Mouse (Mus musculus) kidney, adult 9 months (tissue): ENCODE measurements around the gene Ncor2.

Experiments
- DNase-seq: peaks from one replicate; pipeline ENCODE4 v3.0.0; 2022

The Ncor2 gene

DNA sequence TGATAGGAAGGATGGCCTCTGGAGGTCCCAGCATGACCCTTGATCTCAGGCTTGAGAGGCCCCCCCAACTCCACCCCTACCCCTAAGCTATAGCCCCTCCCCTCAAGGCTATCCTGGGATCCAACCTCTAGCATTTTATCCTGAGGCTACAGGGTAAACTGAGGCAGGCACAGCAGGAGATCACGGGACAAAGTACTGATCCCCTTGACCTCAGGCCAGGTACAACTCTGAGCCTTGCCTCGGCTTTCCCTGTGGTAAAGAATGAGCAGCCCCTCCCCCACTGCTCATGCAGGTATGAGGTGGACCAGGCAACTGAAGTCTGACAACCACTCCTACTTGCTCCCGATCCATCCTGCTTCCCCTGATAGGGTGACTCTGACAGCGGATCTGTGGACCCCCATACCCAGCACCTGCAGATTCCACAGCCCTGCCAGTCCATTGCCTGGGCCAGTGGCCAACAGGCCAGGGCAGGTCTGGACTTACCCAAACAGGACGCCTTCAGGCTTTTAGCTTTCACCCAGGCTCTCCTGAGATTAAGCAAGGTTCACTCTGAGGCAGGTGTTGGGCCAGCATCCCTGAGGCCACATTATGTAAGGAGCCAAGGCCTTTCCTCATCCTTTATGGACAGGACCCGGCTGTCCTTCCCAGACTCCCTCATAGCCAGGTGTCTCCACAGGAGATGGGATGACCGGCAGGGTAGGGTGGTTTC is 11.2 kb upstream of the Ncor2 start:
- no peak for DNase-seq

DNA sequence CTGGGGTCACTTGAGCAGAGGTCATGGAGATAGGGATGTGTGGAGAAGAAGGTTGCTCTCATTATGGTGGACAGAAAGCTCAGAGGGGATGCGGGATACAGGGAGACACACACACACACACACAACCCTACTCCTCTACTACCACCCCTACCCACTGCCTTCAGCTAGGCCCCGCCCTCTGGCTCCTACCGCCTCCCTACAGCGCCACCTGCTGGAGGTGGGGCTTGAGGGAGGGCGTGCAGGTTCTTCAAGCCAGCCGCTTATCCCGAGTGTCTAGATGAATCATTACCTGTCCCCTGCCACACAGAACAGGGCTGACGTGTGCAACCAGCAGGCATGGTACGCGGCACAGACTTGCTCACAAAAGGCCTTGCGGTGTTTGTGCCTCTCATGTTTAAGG is 10.6 kb upstream of the Ncor2 start:
- DNase-seq: peak; percentile 85

DNA sequence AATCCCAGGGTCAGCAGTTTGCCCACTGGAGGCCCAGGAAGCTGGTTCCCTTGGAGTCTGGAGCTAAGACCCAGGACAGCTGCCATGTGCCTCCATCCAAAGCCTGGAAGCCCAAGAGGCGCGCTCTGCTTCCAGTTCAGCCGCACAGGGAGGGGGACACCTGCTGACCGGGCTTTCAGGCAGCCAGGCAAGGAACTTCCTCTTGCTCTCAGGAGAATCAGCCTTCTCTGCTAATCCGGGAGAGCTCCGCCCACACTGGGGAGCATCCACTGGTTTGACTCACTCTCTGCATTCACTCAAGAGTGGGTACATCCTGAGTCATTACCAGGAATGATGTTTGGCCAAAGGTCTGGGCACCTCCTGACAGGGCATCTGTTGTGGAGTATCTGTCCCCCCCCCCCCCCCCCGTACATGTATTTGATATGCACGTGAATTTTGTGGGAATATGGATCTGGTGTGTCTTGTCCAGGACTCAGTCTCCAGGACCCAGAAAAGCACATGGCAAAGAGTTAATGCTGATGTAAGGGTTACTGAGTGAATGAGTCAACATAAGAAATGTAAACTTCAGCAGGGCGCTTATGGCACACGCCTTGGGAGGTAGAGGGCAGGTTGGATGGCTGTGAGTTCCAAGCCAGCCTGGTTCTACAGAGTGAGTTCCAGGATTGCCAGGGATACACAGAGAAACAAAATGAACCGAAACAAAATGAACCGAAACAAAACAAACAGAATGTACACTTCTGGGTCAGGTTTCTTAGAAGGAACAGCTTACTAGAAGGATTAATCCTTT is 10.0 kb upstream of the Ncor2 start:
- no peak for DNase-seq

DNA sequence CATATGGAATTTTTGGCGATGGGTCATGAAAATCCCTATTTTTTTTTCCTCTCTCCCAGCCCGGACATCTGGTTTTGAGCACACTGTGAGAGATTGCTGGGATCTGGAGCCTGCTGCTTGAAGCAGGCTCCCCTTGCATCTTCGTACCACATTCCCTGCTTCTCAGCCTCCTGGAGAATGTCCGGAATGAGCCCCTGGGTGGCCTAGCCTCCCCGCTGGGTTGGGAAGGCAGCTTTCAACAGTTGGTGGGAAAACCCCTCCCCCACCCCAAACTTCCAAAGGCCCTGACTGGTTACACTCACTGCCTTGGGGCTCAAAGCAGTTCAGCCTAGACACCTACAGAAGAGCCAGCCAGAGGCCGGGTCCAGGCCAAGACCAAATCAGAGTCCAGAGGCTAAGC is 5.8 kb upstream of the Ncor2 start:
- DNase-seq: no peak

- no peak for DNase-seq
These were observed 4.4 kb upstream of the Ncor2 start for GRCm38 (mm10) chr5:125183321-125184003.

GRCm38 (mm10) chr5:125180630-125181263 is 1.7 kb upstream of the Ncor2 start:
- DNase-seq: no peak

GRCm38 (mm10) chr5:125179735-125180629 is 963 bp upstream of the Ncor2 start:
- peak; percentile 61 for DNase-seq

- peak; percentile 62 for DNase-seq
These were observed 630 bp downstream of the Ncor2 start for GRCm38 (mm10) chr5:125178171-125179006.

DNA sequence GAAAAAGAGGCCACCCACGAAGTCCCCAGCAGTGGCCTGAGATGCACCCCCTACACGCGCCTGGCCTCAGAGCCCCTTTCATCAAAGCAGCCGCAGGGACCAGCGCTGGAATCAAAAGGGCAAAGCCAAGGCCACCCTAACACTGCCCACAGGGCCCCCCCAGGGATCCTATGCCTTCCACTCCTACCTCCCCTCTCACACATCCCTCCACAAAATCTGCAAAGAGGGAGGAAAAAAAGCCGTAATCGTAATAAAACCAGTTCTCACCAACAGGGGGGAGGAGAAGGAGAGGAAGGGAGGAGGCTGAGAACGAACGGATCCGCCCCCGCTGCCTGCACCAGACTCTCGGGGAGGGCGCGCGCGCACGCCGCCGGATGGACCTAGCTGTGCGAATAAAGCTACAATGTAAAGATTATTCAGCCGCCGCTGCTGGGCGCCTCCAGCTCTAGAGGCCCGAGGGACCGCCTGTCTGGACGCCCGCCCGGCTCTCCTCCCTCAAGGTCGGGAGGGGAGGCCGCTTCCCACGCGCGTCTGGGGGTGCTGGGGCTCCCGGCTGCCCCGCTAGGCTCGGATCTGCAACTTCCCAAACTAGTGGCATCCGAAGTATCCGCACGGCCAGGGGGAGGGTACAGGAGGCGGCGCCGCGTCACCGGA is 1.4 kb downstream of the Ncor2 start:
- peak; percentile 78 for DNase-seq

- peak; percentile 58 for DNase-seq
These were observed 2.2 kb downstream of the Ncor2 start for GRCm38 (mm10) chr5:125176864-125177263.

- DNase-seq: no peak
These were observed 2.7 kb downstream of the Ncor2 start for GRCm38 (mm10) chr5:125176370-125176766.

DNA sequence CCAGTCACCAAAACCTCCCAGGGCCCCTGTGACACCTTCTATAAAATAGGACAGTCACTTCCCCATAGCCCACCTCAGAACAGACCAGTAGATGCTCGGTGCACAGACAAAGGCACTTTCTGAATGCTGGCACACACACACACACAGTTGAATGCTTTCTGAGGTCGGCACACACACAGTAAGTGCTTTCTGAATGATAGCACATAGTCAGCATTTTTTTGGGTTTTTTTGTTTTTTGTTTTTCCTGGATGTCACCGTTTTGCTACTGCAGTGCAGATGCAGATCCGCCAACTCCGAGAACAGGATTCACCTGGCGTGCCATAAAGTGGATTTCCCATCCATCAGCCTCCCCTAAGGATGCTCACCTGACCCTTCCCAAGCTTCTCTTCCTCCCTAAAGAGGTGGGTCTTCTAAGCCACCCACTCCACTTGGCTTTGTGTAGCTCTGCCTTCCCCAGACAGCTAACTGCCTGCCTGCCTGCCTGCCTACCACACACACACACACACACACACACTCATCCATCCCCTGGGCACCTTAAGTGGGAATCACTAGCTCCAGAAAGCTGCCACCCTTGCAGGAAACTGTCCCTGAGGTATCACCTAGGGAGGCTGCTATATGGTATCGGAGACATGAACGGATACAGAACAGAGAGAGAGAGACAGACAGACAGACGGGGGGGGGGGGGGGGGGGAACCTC is 3.2 kb downstream of the Ncor2 start:
- no peak for DNase-seq

- peak; percentile 87 for DNase-seq
These were observed 4.0 kb downstream of the Ncor2 start for GRCm38 (mm10) chr5:125174726-125175672.

GRCm38 (mm10) chr5:125173868-125174267 is 5.2 kb downstream of the Ncor2 start:
- no peak for DNase-seq

DNA sequence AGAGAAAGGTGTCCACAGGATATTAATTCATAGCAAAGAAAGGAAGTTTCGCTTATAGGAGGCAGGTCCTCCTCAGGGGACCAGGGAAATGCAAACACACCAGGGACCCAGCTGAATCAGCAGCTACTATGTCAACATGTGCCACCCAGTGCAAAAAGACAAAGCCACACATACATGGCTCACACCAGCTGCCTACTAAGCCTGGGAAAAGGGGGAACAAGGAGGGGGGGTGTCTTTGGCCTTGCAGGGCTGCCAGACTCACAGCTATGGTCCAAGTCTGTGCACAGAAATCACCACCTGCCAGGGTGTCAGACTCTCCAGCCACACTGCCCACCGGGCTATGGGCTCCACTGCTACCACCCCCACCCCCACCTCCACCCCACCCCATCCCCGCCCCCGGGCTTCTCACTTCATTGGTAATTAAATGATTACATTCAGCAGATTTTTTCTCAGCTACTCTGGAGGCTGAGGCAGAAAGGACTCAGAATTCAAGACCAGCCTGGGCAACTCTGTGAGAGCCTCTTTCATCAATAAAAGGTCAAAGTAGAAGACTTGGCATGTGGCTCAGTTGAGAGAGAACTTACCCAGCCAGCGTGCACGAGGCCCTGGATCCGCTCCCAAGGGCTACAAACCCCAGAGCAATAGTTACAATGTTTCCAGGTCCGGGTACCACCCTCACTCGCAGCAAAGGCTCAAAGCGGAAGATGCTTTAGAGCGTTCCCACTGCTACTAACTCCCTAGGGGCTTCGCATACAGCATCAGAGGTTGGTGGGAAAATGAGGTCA is 6.0 kb downstream of the Ncor2 start:
- peak; percentile 64 for DNase-seq

- DNase-seq: no peak
These were observed 7.8 kb downstream of the Ncor2 start for GRCm38 (mm10) chr5:125171259-125171658.

GRCm38 (mm10) chr5:125170107-125170842 is 8.7 kb downstream of the Ncor2 start:
- DNase-seq: no peak
